Mouse (Mus musculus) layer of hippocampus, adult 6 months (tissue): ENCODE results near the gene Nlrp3. TPM values are rescaled to one million over a fixed set of nuclear protein-coding genes. Genes with fewer than 3 reads are reported as not detected.

ENCODE experiments used
- long read RNA-seq, 2 experiments: library from polyadenylated mRNA; unstranded; transcript quantifications; one replicate each; pipeline ENCODE4 v2.0.0; 2019 to 2020
- polyA plus RNA-seq: library from polyadenylated mRNA; unstranded; fragments of <200 nt; fragmentation: Nextera tagmentation; gene quantifications from 2 replicates; pipeline ENCODE4 v1.2.3, GENCODE M21; 2021

The Nlrp3 gene
- polyA plus RNA-seq: 0.29 and 0.38 TPM in 2 replicates
- long read RNA-seq, experiment 1: 0 reads
- long read RNA-seq, experiment 2, partial matches to known transcripts: 0 of 2 reads
- long read RNA-seq, experiment 2, other reads (novel, unspliced or antisense): 2 of 2 reads

GRCm38 (mm10) chr11:59541324-59541723 is at the start of gene Nlrp3:
TSS of gene Nlrp3 (plus strand) at chr11:59541568.

GRCm38 (mm10) chr11:59526472-59527080 is 14.8 kb upstream of the Nlrp3 start, which contains the start of gene Zkscan17:
TSS of gene Zkscan17 (minus strand) at chr11:59526751.

GRCm38 (mm10) chr11:59576135-59576534 is 34.8 kb downstream of the Nlrp3 start, which contains the start of gene Olfr222:
TSS of gene Olfr222 (minus strand) at chr11:59576235.

GRCm38 (mm10) chr11:59593189-59593588 is 51.8 kb downstream of the Nlrp3 start, which contains the start of gene Olfr223:
TSS of gene Olfr223 (minus strand) at chr11:59593289.

Other genes with a start within 250 kb of the Nlrp3 start
- 0.99 and 1.1 TPM in 2 replicates for gene Wnt9a, start 234.6 kb upstream of the Nlrp3 start, polyA plus RNA-seq
- not detected in 2 replicates for gene Prss38, start 165.9 kb upstream of the Nlrp3 start, polyA plus RNA-seq
- 6.5 and 7.7 TPM in 2 replicates for gene Jmjd4, start 91.5 kb upstream of the Nlrp3 start, polyA plus RNA-seq
- 573 and 613 TPM in 2 replicates for gene Snap47, start 90.4 kb upstream of the Nlrp3 start, polyA plus RNA-seq
- 2.7 and 2.9 TPM in 2 replicates for gene Zfp867, start 69.1 kb upstream of the Nlrp3 start, polyA plus RNA-seq
- 3.1 and 3.9 TPM in 2 replicates for gene Zkscan17, start 14.8 kb upstream of the Nlrp3 start, polyA plus RNA-seq
- not detected in 2 replicates for gene Olfr222, start 34.7 kb downstream of the Nlrp3 start, polyA plus RNA-seq
- not detected in 2 replicates for gene Olfr223, start 51.7 kb downstream of the Nlrp3 start, polyA plus RNA-seq
- gene Mprip, start 119.7 kb downstream of the Nlrp3 start, polyA plus RNA-seq: 37.9 and 41.4 TPM in 2 replicates
- 0.18 and 0.53 TPM in 2 replicates for gene Pld6, start 246.1 kb downstream of the Nlrp3 start, polyA plus RNA-seq